Mouse (Mus musculus): ENCODE data around the gene Mmd.

DNA sequence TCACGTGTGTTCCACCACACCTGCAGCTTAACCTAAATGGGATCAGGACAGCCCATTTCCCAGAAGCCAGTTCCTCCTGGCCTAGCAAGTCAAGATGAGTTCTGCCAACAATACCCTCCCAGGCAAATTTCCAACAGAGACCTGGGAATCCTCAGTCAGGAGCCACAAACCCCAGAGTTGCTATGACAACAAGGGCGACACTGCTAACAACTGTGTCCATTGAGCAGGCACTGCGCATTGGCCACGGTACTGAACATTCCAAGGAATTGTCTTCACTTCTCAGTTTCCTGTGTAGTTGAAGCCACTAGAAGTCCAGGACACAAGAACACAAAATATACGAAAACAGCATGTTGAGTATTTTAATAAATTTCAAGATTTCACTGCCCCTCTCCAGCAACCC is 11.6 kb upstream of the Mmd start:
- TF ChIP-seq CTCF (IDR thresholded peaks at IDR 0.05; ENCODE audit: extremely low read depth, insufficient read length, insufficient replicate concordance, low read depth, low read length) (no peak), POLR2A (IDR thresholded peaks at IDR 0.05; ENCODE audit: low read depth, low read length) (no peak)
